Mouse (Mus musculus) brown adipose tissue, adult 24 weeks (tissue): ENCODE measurements around the gene 1110032A03Rik. TPM values are rescaled to one million over a fixed set of nuclear protein-coding genes. Genes with fewer than 3 reads are reported as not detected.

Experiments
- H3K27ac ChIP-seq: fragments of 200-500 bp; replicated peaks from 2 replicates; pipeline ENCODE4 v1.5.1; 2012; ENCODE audit warnings: low read depth, mild to moderate bottlenecking, low read length
- H3K4me1 ChIP-seq: fragments of 200-500 bp; 2 replicates; pipeline ENCODE4 v1.6.1; 2012; ENCODE audit warnings: low read length, mixed read lengths; ENCODE audit not compliant: control insufficient read depth, insufficient read depth, insufficient read length
- H3K4me3 ChIP-seq: fragments of 200-500 bp; 2 replicates; pipeline ENCODE4 v1.5.1; 2012; ENCODE audit warnings: low read depth, mild to moderate bottlenecking, low read length, moderate library complexity; ENCODE audit not compliant: insufficient read depth
- polyA plus RNA-seq: library from polyadenylated mRNA; stranded (reverse); fragments of >200 nt; gene quantifications from 2 replicates; pipeline ENCODE4 v1.2.4, GENCODE M21; 2012; ENCODE audit not compliant: missing spikeins, insufficient read depth, insufficient read length

Gene 1110032A03Rik
- polyA plus RNA-seq, 1 experiment = 331 TPM

DNA sequence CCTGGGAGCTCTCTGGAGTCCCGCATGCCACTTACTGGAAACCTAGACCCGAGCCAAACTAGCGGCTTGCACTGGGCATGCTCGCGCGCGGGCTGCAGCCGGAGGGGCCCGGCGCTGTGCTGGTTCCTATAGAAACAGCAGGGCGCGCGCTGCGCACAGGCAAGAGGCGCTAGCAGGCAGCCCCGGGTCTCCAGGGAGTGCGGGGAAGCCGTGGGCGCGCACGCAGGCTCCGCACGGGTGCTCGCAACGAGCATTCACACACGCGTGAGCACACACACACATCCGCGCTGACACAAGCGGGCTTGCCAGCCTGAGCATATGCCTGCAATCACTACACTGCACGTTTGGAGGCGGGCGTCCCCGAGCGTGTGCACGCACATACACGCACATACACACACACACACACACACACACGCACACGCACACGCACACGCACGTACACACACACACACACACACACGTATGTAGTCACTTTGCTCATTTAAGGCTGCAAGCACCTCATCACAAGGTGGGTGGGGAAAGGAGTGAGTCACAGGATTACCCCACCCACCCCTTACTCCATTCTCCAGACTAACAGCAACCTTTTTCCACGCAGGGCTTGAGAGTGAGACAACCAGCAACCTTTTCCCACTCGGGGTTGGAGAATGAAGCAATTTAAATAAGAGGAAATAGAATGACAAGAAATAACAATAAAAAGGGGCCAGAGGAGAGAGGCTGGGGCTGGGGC lies 47.2 kb downstream of the 1110032A03Rik start:
- peak overlapping the region; percentile 54 for H3K4me3 ChIP-seq
- no peak overlapping the region for H3K27ac ChIP-seq
- peaks cover under 1% of the 10 kb centered on the region for H3K4me1 ChIP-seq

DNA sequence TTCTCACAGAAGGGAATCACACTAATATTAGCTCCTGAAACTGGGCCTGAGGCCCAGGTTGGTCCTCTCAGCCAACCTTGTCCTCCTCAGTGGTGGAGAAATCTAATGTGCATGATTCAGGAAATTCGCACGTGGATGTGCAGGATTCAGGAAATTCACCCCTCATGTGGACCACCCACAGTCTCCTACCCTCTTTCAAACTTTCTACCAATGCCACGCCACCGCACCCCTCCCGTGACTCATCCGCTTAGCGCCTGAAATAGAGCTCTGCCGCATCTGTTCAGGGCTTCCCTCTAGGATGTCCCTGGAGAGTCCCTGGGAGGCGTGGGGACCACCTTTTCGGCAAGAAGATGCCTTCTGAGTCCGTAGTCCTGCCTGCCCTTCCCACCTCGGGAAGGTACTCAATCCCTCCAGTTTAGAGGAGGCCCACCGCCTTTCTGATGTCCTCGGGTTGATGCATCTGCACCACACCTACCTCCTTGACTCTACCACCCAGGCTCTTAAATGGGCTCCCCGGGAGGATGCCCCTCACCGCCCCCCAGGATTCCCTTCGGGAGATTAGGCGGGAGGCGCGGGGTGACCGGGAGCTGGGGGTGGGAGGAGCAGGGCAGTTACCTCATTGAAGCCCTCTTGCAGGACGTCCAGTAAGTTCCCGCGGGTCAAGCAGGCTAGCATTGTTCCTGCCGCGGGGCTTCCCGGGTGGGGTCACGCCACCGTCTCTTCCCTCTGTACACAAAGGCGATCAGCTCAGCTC lies 48.0 kb downstream of the 1110032A03Rik start:
- Histone ChIP-seq H3K27ac (no peak overlapping the region), H3K4me1 (peaks cover 2% of the 10 kb centered on the region), H3K4me3 (peak overlapping the region; percentile 54)

DNA sequence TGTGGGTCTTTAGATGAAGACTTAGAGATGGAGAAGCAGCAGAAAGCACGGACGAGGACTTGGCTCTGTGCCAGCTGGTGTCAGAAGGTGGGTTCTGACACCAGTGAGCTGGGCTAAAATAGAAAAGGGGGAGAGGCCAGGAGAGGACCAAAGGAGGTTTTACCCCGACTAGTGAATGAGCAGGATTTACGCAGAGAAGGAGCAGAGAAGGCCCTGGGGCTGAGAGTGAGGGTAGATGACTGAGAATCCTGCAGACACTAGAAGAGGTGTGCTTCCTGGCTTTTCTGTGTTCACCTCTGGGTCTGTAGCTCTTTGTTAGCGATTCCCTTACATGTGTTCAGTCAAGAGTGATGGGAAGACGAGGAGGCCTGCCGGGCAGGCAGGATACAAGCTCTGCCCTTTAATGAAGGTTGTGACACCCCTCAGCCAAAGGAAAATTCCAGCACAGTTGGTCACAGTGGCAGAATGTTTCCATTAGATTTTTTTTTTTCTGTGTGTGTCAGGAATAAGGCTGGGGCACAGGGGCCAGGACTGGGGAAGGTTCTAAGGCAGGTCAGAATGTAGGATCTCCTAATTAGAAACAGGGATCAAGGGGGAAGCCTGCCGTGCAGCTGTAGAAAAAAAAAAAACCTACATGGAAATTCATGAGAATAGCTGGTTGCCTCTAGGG lies 49.3 kb downstream of the 1110032A03Rik start:
- Histone ChIP-seq H3K4me3 (no peak overlapping the region), H3K27ac (no peak overlapping the region), H3K4me1 (peaks cover 2% of the 10 kb centered on the region)

- H3K4me1 ChIP-seq = peaks cover 2% of the 10 kb centered on the region
- no peak overlapping the region for H3K27ac ChIP-seq
- no peak overlapping the region for H3K4me3 ChIP-seq
These were observed 50.5 kb downstream of the 1110032A03Rik start for GRCm38 (mm10) chr9:50724661-50725330.

- Histone ChIP-seq H3K4me1 (peaks cover 2% of the 10 kb centered on the region), H3K4me3 (no peak overlapping the region), H3K27ac (no peak overlapping the region)
These were observed 51.2 kb downstream of the 1110032A03Rik start for GRCm38 (mm10) chr9:50724147-50724546.

DNA sequence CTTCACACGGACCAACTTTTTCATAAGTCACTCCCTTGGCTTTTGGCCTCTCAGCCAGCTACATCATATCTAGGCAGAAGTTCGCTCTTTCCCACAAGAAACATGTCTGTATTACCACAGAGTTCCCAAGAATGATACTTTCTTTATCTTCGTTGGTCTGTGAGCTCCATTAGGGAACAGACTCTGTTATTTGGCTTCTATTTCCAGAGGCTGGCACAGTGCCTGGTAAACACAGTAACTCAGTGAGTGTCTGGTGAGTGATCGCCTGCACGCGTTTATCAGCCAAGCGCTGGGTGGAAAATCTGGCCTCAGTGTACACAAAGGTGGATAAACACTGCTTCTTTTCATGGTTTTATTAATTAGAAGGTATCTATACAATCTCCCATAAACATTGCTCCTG lies 51.9 kb downstream of the 1110032A03Rik start:
- peak overlapping the region; percentile 37 for H3K4me3 ChIP-seq
- peaks cover 2% of the 10 kb centered on the region for H3K4me1 ChIP-seq
- peak overlapping the region; percentile 77 for H3K27ac ChIP-seq

DNA sequence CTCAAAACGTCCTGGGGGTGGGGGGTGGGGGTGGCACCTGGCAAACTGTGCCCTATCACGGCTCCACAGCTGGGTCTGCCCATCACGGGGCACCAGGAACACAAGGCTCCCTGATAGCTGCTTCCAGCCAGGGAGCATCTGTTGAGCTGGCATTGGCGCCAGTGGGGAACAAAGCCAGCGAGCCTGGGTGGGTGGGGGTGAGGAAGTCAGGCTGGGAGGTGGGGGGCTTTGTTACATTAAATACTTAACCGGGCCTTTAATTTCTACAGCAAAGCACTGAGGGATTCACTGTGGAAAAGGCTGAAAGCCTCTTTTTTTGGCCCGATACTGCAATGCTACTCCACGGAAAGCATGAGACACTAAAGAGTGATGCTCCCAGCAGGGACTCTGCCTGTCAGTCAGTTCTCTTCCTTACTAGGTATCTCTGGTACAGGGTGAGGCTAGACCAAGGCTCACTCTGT lies 52.8 kb downstream of the 1110032A03Rik start:
- H3K27ac ChIP-seq = no peak overlapping the region
- H3K4me1 ChIP-seq = peaks cover 2% of the 10 kb centered on the region
- no peak overlapping the region for H3K4me3 ChIP-seq

GRCm38 (mm10) chr9:50721061-50721460 lies 54.3 kb downstream of the 1110032A03Rik start:
- Histone ChIP-seq H3K27ac (no peak overlapping the region), H3K4me3 (no peak overlapping the region), H3K4me1 (peaks cover 2% of the 10 kb centered on the region; the same call in 1 of the 2 replicates)

DNA sequence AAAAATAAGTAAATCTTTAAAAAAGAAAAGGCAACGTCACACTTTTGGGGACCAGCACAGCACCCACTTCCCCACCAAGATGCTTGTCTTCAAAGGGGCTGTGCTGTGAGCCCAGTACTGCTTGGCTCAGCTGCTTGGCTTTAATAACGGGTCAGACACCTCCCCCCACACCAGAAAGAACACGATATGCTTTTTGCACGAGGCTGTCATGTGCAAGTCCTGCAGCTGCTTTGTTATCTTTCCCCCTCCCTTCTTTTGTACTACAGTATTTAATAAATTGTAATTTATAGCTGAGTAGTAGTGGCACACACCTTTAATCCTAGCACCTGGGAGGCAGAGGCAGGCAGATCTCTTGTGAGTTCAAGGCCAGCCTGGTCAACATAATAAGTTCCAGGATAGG lies 56.4 kb downstream of the 1110032A03Rik start:
- no peak overlapping the region for H3K27ac ChIP-seq
- no peak overlapping the region for H3K4me3 ChIP-seq
- peaks cover 2% of the 10 kb centered on the region; the same call in 1 of the 2 replicates for H3K4me1 ChIP-seq

DNA sequence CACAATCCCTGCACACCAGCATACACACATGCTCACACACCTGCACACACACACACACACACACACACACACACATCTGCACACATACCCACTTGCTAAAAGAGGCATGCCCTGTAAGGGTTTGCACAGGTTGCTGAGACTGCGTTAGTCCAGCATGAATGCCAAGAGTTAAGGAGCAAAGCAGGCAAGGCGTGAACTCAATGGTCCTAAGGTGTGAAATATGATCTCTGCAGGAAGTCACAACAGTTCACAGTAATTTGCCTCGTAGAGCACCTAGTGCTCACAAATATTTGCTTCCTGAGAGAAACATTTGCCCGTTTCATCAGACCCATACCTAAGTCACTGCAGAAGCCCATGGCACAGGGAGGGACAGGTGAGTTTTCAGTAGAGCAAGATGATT lies 61.1 kb downstream of the 1110032A03Rik start:
- Histone ChIP-seq H3K27ac (no peak overlapping the region), H3K4me3 (no peak overlapping the region), H3K4me1 (no peaks in the 10 kb centered on the region)

Other genes with a start within 250 kb of the 1110032A03Rik start
- gene Pts, start 246.8 kb downstream of the 1110032A03Rik start, polyA plus RNA-seq = 255 and 268 TPM in 2 replicates
- gene Il18, start 220.7 kb downstream of the 1110032A03Rik start, polyA plus RNA-seq = 2.2 and 3.0 TPM in 2 replicates
- gene Bco2, start 220.3 kb downstream of the 1110032A03Rik start, polyA plus RNA-seq = 0.54 and 1.1 TPM in 2 replicates
- not detected in 2 replicates for gene Tex12, start 214.2 kb downstream of the 1110032A03Rik start, polyA plus RNA-seq
- 1,365 and 1,497 TPM in 2 replicates for gene Sdhd, start 171.7 kb downstream of the 1110032A03Rik start, polyA plus RNA-seq
- 395 and 454 TPM in 2 replicates for gene Timm8b, start 171.6 kb downstream of the 1110032A03Rik start, polyA plus RNA-seq
- gene Pih1d2, start 158.2 kb downstream of the 1110032A03Rik start, polyA plus RNA-seq = 1.0 and 2.8 TPM in 2 replicates
- 7.6 and 20.6 TPM in 2 replicates for gene Nkapd1, start 158.1 kb downstream of the 1110032A03Rik start, polyA plus RNA-seq
- gene Dlat, start 115.7 kb downstream of the 1110032A03Rik start, polyA plus RNA-seq = 497 and 703 TPM in 2 replicates
- 5.3 and 9.5 TPM in 2 replicates for gene Dixdc1, start 36.0 kb downstream of the 1110032A03Rik start, polyA plus RNA-seq
- gene 2310030G06Rik, start 29.0 kb downstream of the 1110032A03Rik start, polyA plus RNA-seq = 2.7 and 5.0 TPM in 2 replicates
- gene Cryab, start 24.2 kb downstream of the 1110032A03Rik start, polyA plus RNA-seq = 145 and 189 TPM in 2 replicates
- 1.8 and 5.9 TPM in 2 replicates for gene Hspb2, start 23.2 kb downstream of the 1110032A03Rik start, polyA plus RNA-seq
- 5.1 and 9.2 TPM in 2 replicates for gene Fdxacb1, start 7.3 kb downstream of the 1110032A03Rik start, polyA plus RNA-seq
- 38.3 and 49.0 TPM in 2 replicates for gene Alg9, start 501 bp downstream of the 1110032A03Rik start, polyA plus RNA-seq
- 35.1 and 41.6 TPM in 2 replicates for gene Ppp2r1b, start 69.8 kb upstream of the 1110032A03Rik start, polyA plus RNA-seq
- 117 and 199 TPM in 2 replicates for gene Sik2, start 233.6 kb upstream of the 1110032A03Rik start, polyA plus RNA-seq